Mouse (Mus musculus): ENCODE results near the gene Dlgap4. TPM values are rescaled to one million over a fixed set of nuclear protein-coding genes. Genes with fewer than 3 reads are reported as not detected.

Dlgap4 gene
- polyA plus RNA-seq, 1 experiment = 205 TPM

GRCm38 (mm10) chr2:156767108-156767507 lies 153.6 kb downstream of the Dlgap4 start:
- Histone ChIP-seq H3K27ac (ENCODE audit: insufficient read depth, low read length) (no peak overlapping the region), H3K4me3 (ENCODE audit: insufficient read depth, low read length) (no peak overlapping the region), H3K4me1 (ENCODE audit: control insufficient read depth, insufficient read depth, low read length) (peaks cover 7% of the 10 kb centered on the region; the same call in 1 of the 2 replicates)
- no peak for TF ChIP-seq POLR2A (IDR thresholded peaks at IDR 0.05; ENCODE audit: extremely low read depth, insufficient read depth, low read length)
- TF ChIP-seq CTCF (IDR thresholded peaks at IDR 0.05; ENCODE audit: extremely low read depth, insufficient read depth, low read length) = no peak

- TF ChIP-seq POLR2A (IDR thresholded peaks at IDR 0.05; ENCODE audit: extremely low read depth, insufficient read depth, low read length) (no peak), CTCF (IDR thresholded peaks at IDR 0.05; ENCODE audit: extremely low read depth, insufficient read depth, low read length) (no peak)
- H3K27ac ChIP-seq (ENCODE audit: insufficient read depth, low read length) = no peak overlapping the region
- H3K4me1 ChIP-seq (ENCODE audit: control insufficient read depth, insufficient read depth, low read length) = peaks cover 3% of the 10 kb centered on the region
- no peak overlapping the region for H3K4me3 ChIP-seq (ENCODE audit: insufficient read depth, low read length)
Measured at GRCm38 (mm10) chr2:156769274-156769673, 155.8 kb downstream of the Dlgap4 start.

- no peak overlapping the region for H3K27ac ChIP-seq (ENCODE audit: insufficient read depth, low read length)
- H3K4me3 ChIP-seq (ENCODE audit: insufficient read depth, low read length) = no peak overlapping the region
- peaks cover 4% of the 10 kb centered on the region for H3K4me1 ChIP-seq (ENCODE audit: control insufficient read depth, insufficient read depth, low read length)
- TF ChIP-seq POLR2A (IDR thresholded peaks at IDR 0.05; ENCODE audit: extremely low read depth, insufficient read depth, low read length) = no peak
- TF ChIP-seq CTCF (IDR thresholded peaks at IDR 0.05; ENCODE audit: extremely low read depth, insufficient read depth, low read length) = no peak
Measured at GRCm38 (mm10) chr2:156773470-156773869, 160.0 kb downstream of the Dlgap4 start.

- Histone ChIP-seq H3K27ac (ENCODE audit: insufficient read depth, low read length) (no peak overlapping the region; the same call in 1 of the 2 replicates), H3K4me1 (ENCODE audit: control insufficient read depth, insufficient read depth, low read length) (peaks cover 4% of the 10 kb centered on the region), H3K4me3 (ENCODE audit: insufficient read depth, low read length) (no peak overlapping the region)
- no peak for TF ChIP-seq CTCF (IDR thresholded peaks at IDR 0.05; ENCODE audit: extremely low read depth, insufficient read depth, low read length)
- TF ChIP-seq POLR2A (IDR thresholded peaks at IDR 0.05; ENCODE audit: extremely low read depth, insufficient read depth, low read length) = no peak
Measured at GRCm38 (mm10) chr2:156774035-156774737, 160.7 kb downstream of the Dlgap4 start.

- no peak within 1 kb of the TSS; the same call in 1 of the 2 replicates for H3K27ac ChIP-seq (ENCODE audit: insufficient read depth, low read length)
- peaks cover 4% of the 10 kb centered on the region for H3K4me1 ChIP-seq (ENCODE audit: control insufficient read depth, insufficient read depth, low read length)
- TF ChIP-seq POLR2A (IDR thresholded peaks at IDR 0.05; ENCODE audit: extremely low read depth, insufficient read depth, low read length) = no peak
- no peak for TF ChIP-seq CTCF (IDR thresholded peaks at IDR 0.05; ENCODE audit: extremely low read depth, insufficient read depth, low read length)
- H3K4me3 ChIP-seq (ENCODE audit: insufficient read depth, low read length) = no peak within 1 kb of the TSS; the same call in 1 of the 2 replicates
Measured at GRCm38 (mm10) chr2:156774738-156775454, 161.4 kb downstream of the Dlgap4 start, which contains the start of gene Myl9. TSS of gene Myl9 (plus strand) at chr2:156775420.

GRCm38 (mm10) chr2:156775455-156776435 lies 162.2 kb downstream of the Dlgap4 start:
- Histone ChIP-seq H3K4me1 (ENCODE audit: control insufficient read depth, insufficient read depth, low read length) (peaks cover 4% of the 10 kb centered on the region), H3K27ac (ENCODE audit: insufficient read depth, low read length) (no peak overlapping the region), H3K4me3 (ENCODE audit: insufficient read depth, low read length) (no peak overlapping the region; the same call in 1 of the 2 replicates)
- no peak for TF ChIP-seq CTCF (IDR thresholded peaks at IDR 0.05; ENCODE audit: extremely low read depth, insufficient read depth, low read length)
- TF ChIP-seq POLR2A (IDR thresholded peaks at IDR 0.05; ENCODE audit: extremely low read depth, insufficient read depth, low read length) = no peak

- TF ChIP-seq CTCF (IDR thresholded peaks at IDR 0.05; ENCODE audit: extremely low read depth, insufficient read depth, low read length) = no peak
- TF ChIP-seq POLR2A (IDR thresholded peaks at IDR 0.05; ENCODE audit: extremely low read depth, insufficient read depth, low read length) = no peak
- Histone ChIP-seq H3K4me1 (ENCODE audit: control insufficient read depth, insufficient read depth, low read length) (peaks cover 4% of the 10 kb centered on the region), H3K27ac (ENCODE audit: insufficient read depth, low read length) (no peak overlapping the region), H3K4me3 (ENCODE audit: insufficient read depth, low read length) (no peak overlapping the region)
Measured at GRCm38 (mm10) chr2:156776907-156777306, 163.4 kb downstream of the Dlgap4 start.

- Histone ChIP-seq H3K27ac (ENCODE audit: insufficient read depth, low read length) (no peak overlapping the region), H3K4me1 (ENCODE audit: control insufficient read depth, insufficient read depth, low read length) (peaks cover 4% of the 10 kb centered on the region), H3K4me3 (ENCODE audit: insufficient read depth, low read length) (no peak overlapping the region)
- TF ChIP-seq POLR2A (IDR thresholded peaks at IDR 0.05; ENCODE audit: extremely low read depth, insufficient read depth, low read length) (no peak), CTCF (IDR thresholded peaks at IDR 0.05; ENCODE audit: extremely low read depth, insufficient read depth, low read length) (no peak)
Measured at GRCm38 (mm10) chr2:156777326-156778004, 164.0 kb downstream of the Dlgap4 start.
